Mouse (Mus musculus) brown adipose tissue, adult 24 weeks (tissue): ENCODE measurements around the gene Tm4sf4. TPM values are rescaled to one million over a fixed set of nuclear protein-coding genes. Genes with fewer than 3 reads are reported as not detected.

ENCODE experiments used
- H3K27ac ChIP-seq: fragments of 200-500 bp; replicated peaks from 2 replicates; pipeline ENCODE4 v1.5.1; 2012; ENCODE audit warnings: low read depth, mild to moderate bottlenecking, low read length
- H3K4me1 ChIP-seq: fragments of 200-500 bp; 2 replicates; pipeline ENCODE4 v1.6.1; 2012; ENCODE audit warnings: low read length, mixed read lengths; ENCODE audit not compliant: control insufficient read depth, insufficient read depth, insufficient read length
- H3K4me3 ChIP-seq: fragments of 200-500 bp; 2 replicates; pipeline ENCODE4 v1.5.1; 2012; ENCODE audit warnings: low read depth, mild to moderate bottlenecking, low read length, moderate library complexity; ENCODE audit not compliant: insufficient read depth
- polyA plus RNA-seq: library from polyadenylated mRNA; stranded (reverse); fragments of >200 nt; gene quantifications from 2 replicates; pipeline ENCODE4 v1.2.4, GENCODE M21; 2012; ENCODE audit not compliant: missing spikeins, insufficient read depth, insufficient read length

The Tm4sf4 gene
- not detected in 2 replicates for polyA plus RNA-seq

DNA sequence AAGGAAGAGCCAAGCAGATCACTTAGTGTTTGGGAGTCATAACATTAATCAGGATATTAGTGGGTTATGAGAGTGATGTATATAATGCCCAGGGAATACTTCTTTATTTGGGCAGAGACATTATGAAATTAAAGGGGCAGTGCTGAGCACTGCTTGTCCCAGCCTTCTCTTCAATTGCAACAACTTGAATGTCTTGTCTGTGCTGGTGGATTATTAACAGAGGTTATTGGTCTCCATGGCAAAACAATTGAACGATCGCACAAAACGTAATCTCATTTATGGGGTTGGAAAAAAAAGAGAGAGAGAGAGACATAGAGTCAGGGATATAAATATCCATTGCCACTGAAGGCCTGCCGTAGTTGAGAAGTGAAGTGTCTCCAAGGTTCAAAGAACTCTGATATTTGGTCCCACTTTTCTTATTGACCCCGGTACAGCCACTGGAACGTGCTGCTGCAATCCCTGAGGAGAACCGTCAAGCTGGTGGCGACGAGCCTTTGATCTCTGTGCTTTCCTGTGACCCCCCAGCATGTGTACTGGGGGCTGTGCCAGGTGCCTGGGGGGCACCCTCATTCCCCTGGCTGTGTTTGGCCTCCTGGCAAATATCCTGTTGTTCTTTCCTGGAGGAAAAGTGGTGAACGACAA is at the start of gene Tm4sf4:
Gene Tm4sf4, plus strand, starts transcription at position 226 of the 642 bp plus-strand sequence.
- H3K27ac ChIP-seq: no peak within 1 kb of the TSS
- no peak within 1 kb of the TSS for H3K4me3 ChIP-seq
- H3K4me1 ChIP-seq: no peaks in the 10 kb centered on the region

DNA sequence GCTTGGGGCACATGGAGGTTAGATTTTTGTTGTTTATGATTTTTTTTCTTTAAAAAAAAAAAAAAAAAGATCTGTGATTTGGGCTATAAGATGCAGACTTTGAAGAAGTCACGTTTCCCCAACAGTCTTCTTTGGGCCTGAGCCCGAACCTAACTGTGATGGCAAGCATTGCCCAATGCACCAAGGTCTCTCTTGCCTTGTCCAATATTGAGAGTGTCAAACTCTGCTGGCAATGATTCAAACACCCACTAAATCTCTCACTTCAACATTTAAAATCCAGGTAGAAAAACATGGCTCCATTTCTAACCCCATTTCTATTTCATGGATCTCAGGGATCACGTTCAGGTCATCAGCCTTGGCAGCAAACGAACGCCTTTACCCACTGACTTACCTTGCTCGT is 38.7 kb upstream of the Tm4sf4 start:
- Histone ChIP-seq H3K4me3 (no peak overlapping the region), H3K27ac (peak overlapping the region; percentile 14; the same call in 1 of the 2 replicates), H3K4me1 (0 out of 2 replicates have a peak, but pooled peaks cover 2% of the 10 kb centered on the region)

DNA sequence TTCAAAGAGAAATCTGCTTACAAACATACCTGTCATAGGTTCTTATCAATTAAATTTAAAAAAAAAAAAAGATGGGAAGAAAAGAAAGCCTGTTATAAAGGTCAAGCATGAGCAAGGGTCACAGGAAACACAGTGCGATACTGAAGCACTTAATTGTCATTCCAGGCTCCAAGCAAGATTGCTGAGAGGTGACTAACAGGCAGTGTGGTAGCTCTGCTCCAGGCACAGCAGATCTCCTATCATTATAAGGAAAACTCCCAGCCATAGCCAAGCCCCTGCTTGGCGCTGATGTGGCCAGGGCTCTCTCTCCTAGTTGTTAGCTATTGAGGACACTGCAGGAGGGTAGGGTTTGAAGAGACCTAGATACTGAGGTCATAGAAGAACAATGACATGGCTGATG is 38.2 kb upstream of the Tm4sf4 start:
- 0 out of 2 replicates have a peak, but pooled peaks cover 2% of the 10 kb centered on the region for H3K4me1 ChIP-seq
- 0 out of 2 replicates have a peak overlapping the region, but pooled peaks have one; percentile 0 for H3K27ac ChIP-seq
- H3K4me3 ChIP-seq: no peak overlapping the region

DNA sequence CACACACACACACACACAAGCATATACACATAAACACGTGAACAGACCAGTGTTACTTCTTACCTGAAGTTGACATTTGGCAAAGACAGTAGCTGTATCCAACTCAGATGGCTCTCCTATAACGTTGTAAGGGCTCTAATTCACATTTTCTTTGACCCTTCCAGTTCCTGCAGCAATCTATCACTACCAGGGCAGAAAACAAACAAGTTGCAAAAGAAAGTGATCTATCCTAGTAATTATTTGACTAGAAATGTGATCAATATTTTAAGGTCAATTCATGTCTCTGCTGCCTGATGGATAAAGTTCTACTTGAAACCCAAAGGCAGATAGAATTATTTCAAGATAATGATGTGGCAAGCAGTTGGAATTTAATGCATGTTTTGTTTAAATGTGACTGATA is 37.5 kb upstream of the Tm4sf4 start:
- 0 out of 2 replicates have a peak, but pooled peaks cover 2% of the 10 kb centered on the region for H3K4me1 ChIP-seq
- H3K4me3 ChIP-seq: no peak overlapping the region
- no peak overlapping the region for H3K27ac ChIP-seq

DNA sequence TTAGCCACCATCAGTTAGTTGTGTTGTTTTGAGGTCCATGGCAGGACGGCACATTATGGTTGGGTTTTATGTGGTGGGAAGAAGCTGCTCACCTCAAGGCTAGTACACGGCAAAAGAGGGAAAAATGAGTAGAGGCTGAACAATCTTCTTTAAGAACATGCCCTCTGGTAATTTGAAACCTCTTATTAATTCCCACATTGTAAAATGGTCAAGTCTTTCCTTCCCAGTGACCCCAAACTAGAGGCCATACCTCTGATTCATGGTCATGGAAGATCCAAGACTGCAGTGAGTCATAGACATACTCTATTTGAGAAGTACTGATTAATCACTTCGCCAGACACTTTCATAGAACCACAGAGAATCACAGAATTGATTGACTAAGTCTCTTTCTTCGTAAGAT is 13.6 kb upstream of the Tm4sf4 start:
- no peaks in the 10 kb centered on the region for H3K4me1 ChIP-seq
- H3K27ac ChIP-seq: no peak overlapping the region
- no peak overlapping the region for H3K4me3 ChIP-seq

DNA sequence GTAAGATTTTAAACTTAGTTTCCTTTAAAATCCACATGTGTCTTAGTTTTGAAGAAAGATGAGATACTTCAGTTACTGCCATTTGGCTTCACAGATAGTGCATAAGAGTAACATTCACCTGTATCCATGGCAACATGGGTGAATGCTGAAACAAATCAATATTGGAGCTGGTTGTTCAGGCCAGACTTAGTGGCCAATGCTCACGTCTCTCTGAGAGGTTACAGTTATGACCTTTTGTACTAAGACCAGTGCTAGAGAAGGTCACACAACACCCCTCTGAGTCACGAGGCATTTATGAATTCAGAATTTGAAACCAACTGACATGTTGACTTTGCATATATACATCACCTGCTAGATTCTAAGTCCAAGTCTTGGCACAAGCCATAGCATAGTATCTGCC is 4.9 kb upstream of the Tm4sf4 start:
- Histone ChIP-seq H3K27ac (no peak overlapping the region), H3K4me1 (no peaks in the 10 kb centered on the region), H3K4me3 (no peak overlapping the region)

DNA sequence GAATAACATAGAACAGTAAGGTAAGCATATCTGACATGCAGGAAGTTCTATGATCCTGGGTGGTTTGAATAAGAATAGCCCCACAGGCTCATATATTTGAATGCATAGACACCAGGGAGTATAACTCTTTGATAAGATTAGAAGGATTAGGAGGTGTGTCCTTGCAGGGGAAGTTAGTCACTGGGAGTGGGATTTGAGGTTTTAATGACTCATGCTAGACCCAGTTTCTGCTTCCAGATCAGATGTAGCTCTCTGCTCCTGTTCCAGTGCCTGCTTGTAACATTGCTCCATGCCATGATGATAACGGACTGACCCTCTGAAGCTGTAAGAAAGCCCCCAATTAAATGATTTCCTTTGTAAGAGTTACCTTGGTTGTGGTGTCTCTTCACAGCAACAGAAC is 4.5 kb upstream of the Tm4sf4 start:
- no peak overlapping the region for H3K27ac ChIP-seq
- H3K4me1 ChIP-seq: no peaks in the 10 kb centered on the region
- H3K4me3 ChIP-seq: no peak overlapping the region

DNA sequence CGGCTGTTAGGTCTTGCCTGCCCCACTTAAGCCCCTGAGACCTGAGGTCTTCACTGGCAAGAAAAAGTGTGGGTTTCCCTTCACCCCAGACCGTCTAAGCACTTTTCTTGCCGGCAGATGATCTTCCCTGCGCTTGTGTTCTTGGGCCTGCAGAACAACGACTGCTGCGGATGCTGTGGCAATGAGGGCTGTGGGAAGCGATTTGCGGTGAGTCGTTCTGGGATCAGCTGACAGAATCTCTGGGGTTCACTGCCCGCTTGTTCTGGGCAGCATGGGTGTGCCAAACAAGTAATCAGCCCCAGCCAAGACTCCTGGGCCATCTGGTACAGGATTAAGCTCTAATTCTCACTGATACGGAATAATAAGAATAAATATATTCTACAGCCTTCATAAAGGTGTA is 1.2 kb downstream of the Tm4sf4 start:
- no peak overlapping the region for H3K4me3 ChIP-seq
- no peaks in the 10 kb centered on the region for H3K4me1 ChIP-seq
- no peak overlapping the region for H3K27ac ChIP-seq

DNA sequence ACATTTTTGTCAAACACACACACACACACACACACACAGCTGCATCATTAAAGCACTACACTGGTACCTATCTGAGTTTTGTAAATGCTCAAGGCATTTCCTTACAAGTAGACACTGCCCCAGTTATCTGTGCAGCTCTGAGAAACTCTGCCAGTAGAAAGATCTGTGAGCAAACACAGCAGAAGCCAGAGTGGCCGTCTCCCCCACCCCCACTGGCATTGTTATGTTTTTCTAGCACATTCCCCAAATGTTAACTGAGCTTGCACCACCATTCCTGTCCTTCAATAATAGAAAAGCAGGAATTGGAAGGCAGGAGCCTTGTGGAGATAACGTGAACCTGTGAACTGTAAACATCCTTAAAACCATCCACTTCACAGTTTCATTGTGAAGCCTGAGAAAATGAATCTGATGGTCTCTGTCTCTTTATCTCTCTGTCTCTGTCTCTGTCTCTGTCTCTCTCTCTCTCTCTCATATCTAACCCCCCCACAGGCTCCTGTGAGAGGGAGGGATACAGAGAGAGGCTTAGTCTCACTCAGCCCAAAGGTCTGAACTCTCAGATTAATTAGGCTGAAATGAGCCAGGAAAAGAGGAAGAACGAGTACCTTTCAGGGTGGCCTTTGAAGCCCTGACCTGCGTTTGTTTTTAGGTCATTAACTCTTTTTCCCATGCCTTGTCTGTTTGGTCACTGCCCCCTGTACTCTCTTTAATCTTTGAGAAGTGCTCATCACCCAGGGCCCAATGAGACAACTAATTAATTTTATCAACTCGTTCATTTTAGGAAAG is 3.8 kb downstream of the Tm4sf4 start:
- no peak overlapping the region for H3K4me3 ChIP-seq
- no peaks in the 10 kb centered on the region for H3K4me1 ChIP-seq
- no peak overlapping the region for H3K27ac ChIP-seq

DNA sequence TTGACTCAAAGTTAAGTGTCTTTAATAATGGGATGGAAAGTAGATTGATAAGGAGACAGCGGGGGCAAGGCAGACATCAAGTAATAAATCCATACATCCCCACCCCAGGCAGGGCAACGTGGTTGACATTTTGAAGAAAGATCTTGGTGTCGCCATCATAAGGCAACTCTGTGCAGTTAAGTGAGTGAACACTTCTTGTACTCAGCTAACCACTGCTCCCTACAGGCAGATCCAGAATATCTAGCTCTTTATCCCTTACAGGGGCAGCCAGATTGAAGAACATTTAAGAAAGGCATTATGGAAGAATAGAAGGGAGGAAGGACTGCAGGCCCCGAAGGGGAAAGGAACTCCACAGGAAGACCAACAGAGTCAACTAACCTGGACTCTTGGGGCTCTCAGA is 4.4 kb downstream of the Tm4sf4 start:
- H3K4me1 ChIP-seq: no peaks in the 10 kb centered on the region
- H3K27ac ChIP-seq: no peak overlapping the region
- H3K4me3 ChIP-seq: no peak overlapping the region

DNA sequence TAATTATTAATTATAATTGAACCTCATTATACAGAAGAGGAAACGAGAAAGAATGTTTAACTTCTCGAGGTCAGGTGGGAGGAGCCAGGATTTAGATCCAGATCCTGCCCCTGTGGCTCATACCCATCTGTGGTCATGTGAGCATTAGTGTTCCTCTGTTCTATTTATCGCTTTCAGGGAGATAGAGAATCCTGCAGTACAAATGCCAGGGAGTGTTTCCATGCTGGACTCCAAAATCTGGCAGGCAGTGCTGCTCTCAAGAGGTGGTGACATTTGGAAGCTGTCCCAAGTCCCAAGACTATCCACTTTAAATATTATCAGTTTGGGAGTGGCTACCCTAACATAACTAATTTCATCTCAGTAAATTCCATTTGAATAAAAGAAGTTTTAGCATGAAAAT is 6.6 kb downstream of the Tm4sf4 start:
- Histone ChIP-seq H3K4me3 (no peak overlapping the region), H3K27ac (no peak overlapping the region), H3K4me1 (no peaks in the 10 kb centered on the region)

DNA sequence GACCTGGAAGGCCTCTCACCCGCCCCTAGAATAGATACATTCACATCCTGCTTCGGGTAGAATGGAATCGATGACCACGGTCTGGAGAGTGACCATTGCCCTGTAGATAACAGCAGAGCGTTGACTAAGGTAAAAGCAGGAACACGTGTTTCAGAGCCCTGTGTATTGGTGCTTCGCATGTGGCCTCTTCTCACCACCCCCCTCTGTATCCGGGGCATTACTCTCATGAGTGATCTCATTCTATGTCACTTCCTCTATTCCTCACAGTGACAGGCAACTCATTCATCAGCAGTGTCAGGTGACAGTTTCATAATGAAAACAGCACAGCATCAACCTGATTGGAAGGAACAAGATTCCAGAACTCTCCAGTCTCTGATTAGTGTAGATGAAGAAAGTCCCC is 10.2 kb downstream of the Tm4sf4 start:
- H3K27ac ChIP-seq: no peak overlapping the region
- no peak overlapping the region for H3K4me3 ChIP-seq
- H3K4me1 ChIP-seq: no peaks in the 10 kb centered on the region

DNA sequence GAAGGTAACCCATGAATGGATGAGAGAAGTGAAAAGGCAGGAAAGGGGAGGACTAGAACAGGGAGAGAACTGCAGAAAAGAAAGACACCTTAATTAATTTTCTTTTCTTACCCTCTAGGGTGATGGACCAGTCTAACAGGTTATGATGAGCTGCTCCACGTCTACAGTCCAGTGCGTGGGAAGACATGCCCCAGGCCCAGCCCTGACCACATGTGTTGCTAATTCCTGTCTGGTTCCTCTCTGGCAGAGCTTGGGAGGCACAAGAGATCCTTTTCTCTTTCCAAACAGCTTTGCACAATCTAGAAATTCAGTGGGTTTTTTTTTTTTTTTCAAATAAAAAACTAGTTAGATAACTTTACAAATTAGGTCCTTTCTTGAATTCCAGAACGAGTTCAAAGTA is 15.8 kb downstream of the Tm4sf4 start:
- H3K4me1 ChIP-seq: no peaks in the 10 kb centered on the region
- no peak overlapping the region for H3K4me3 ChIP-seq
- no peak overlapping the region for H3K27ac ChIP-seq

DNA sequence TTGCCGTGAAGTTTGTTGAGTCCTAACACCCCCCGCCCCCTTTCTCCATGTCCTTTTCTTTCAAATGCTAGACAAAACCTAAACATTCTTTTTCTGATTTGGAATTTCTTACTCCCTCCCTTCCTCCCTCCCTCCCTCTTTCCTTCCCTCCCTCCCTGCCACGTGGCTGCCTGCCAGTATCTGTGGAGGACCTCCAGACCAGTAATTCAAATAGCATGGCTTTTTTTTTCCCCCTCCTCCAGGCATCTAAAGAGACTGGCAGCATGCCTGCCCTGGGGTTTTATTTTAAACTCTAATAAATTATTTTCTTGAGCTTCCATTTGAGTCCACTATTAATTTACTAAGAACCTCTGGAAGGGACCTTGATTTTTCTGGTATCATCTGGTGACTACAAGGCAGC is 20.6 kb downstream of the Tm4sf4 start:
- no peaks in the 10 kb centered on the region for H3K4me1 ChIP-seq
- H3K27ac ChIP-seq: no peak overlapping the region
- H3K4me3 ChIP-seq: no peak overlapping the region

DNA sequence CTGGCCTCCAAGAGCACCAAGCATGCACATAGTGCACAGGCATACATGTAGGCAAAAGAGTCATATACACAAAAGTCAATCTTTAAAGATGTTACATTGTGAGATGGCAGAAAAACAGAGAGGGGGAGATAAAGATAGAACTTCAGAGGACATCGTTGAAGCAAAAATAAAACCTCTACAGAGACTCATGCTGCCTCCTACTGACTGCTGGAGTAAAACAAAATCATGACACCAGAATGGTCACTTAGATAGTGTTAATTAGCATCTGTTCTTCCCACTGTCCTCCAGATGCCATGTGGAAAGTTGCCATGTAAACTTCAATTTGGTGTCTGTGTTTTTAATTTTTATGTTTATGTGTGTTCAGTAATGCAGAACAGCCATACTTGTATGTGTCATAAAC is 22.8 kb downstream of the Tm4sf4 start:
- Histone ChIP-seq H3K4me1 (no peaks in the 10 kb centered on the region), H3K27ac (no peak overlapping the region), H3K4me3 (no peak overlapping the region)

DNA sequence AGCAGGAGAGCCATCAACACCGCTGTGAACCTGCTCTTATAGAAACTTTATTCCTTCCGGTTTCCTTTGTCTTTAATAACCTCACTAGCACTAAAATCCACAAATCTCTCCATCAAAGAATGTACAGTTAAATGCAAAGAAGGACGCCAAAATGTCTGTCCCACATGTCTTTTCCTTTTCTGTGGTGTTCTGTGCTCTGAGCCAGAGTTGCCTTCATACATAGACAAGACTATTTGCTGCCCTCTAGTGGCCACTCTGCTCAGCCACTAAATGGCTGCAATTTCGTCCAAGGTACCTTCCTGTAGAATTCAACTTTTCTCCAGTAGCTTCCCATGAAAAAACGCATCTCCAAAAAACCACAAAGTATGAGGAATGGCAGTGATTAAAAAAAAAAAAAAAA is 23.3 kb downstream of the Tm4sf4 start:
- Histone ChIP-seq H3K4me1 (0 out of 2 replicates have a peak, but pooled peaks cover 2% of the 10 kb centered on the region), H3K27ac (no peak overlapping the region), H3K4me3 (no peak overlapping the region)
